Mouse (Mus musculus) stomach, postnatal 0 days (tissue): ENCODE results near the gene Fignl1.

ENCODE experiments used
- CTCF ChIP-seq: IDR thresholded peaks from 2 replicates; pipeline ENCODE4 v1.5.1; 2016; ENCODE audit warnings: antibody characterized with exemption, low read depth, mild to moderate bottlenecking, moderate library complexity
- EP300 ChIP-seq: optimal IDR thresholded peaks from 2 replicates; pipeline ENCODE3; 2016; ENCODE audit warnings: antibody characterized with exemption

DNA sequence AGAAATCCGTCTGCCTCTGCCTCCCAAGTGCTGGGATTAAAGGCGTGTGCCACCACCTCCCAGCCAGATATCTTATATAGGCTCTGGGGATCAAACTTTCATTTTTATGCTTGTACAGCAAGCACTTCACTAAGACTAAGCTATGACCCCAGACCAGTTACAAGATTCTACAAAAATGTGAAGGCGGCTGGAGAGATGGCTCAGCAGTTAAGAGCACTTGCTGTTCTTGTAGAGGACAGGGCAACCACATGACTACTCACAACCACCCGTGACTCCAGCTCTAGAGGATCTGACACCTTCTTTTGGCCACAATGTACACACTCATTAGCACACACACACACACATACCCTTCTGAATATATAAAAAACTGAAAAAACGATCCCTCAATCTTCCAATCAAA lies 4.3 kb downstream of the Fignl1 start:
- no peak for TF ChIP-seq CTCF
- TF ChIP-seq EP300, result no peak
